Mouse (Mus musculus) liver, postnatal 0 days (tissue): ENCODE results near the gene Ace.

ENCODE experiments used
- CTCF ChIP-seq: sonication (generic); IDR thresholded peaks from 2 replicates; pipeline ENCODE4 v1.5.1; 2016; ENCODE audit warnings: antibody characterized with exemption, low read depth
- EP300 ChIP-seq: IDR thresholded peaks from 2 replicates; pipeline ENCODE4 v1.6.1; 2016; ENCODE audit warnings: antibody characterized with exemption, low read depth, mild to moderate bottlenecking

DNA sequence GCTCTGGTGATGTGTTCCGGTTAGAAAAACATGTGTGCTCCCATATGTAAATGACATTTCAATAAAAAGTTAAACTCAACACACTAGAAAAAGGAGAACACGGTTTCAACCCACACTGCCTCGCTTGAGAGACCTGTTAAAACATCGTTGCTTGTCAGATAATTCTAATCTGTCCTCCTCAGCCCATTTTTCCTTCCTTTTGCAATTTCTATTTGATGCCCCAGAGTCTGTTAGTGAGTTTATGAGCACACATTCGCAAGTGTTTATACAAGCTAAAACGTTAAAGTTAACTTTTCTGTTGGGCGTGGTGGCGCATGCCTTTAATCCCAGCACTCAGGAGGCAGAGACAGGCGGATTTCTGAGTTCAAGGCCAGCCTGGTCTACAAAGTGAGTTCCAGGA is 67.2 kb downstream of the Ace start:
- TF ChIP-seq CTCF (no peak), EP300 (no peak)
